Mouse (Mus musculus) brain, embryonic 14.5 days (tissue): ENCODE measurements around the gene Ms4a4a.

Source experiments
- CTCF ChIP-seq: fragments of 200-500 bp; IDR thresholded peaks from 2 replicates; pipeline ENCODE4 v1.5.1; 2012; ENCODE audit warnings: inconsistent platforms, mild to moderate bottlenecking, moderate library complexity, borderline replicate concordance; ENCODE audit not compliant: insufficient read depth, insufficient read length; ENCODE audit errors: extremely low read depth
- POLR2A ChIP-seq: fragments of 200-500 bp; IDR thresholded peaks from 2 replicates; pipeline ENCODE4 v1.6.1; 2012; ENCODE audit warnings: mild to moderate bottlenecking, inconsistent platforms, borderline replicate concordance; ENCODE audit not compliant: poor library complexity, insufficient read depth, insufficient read length, severe bottlenecking; ENCODE audit errors: extremely low read depth

DNA sequence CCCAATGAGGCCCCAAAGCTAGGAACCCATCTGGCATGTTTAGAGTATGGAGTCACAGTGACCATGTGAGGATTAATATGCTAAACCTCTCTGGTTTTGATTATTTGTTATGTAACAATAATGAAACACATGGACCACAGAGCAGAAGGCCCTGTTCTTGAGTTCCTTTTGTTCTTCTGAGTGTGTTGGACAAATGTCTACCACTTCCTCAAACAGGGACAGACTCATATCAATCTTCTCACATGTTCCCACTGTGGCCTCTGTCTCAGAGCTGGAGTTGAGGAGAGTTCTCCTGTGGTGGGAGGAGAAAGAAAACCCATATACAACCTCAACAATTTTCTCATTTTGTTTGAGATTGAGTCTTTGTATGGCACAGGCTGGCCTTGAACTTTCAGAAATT, 32.2 kb upstream of the Ms4a4a start:
- no peak for TF ChIP-seq CTCF
- TF ChIP-seq POLR2A, result no peak
